Mouse (Mus musculus): ENCODE measurements around the gene Olfr549.

- TF ChIP-seq CTCF (IDR thresholded peaks at IDR 0.05; ENCODE audit: extremely low read depth, insufficient read depth, insufficient read length, insufficient replicate concordance) (no peak), POLR2A (IDR thresholded peaks at IDR 0.05; ENCODE audit: low read depth, low read length) (no peak)
Measured at GRCm38 (mm10) chr7:102566219-102566618, 16.5 kb downstream of the Olfr549 start.
